Mouse (Mus musculus) embryonic stem cell, embryonic (primary cell): ENCODE data around the gene Deaf1.

Experiments
- CTCF ChIA-PET, 4 experiments: fragments of 300-600 bp in 2 of 4; fragments of 350-600 bp in 2 of 4; sonication (Branson Sonifier 250); formaldehyde crosslinking; loops; one replicate each; lab custom pipeline; 2022; ENCODE audit warnings: inconsistent platforms in 2 of 4; lab: Charles Lee
- POLR2A ChIA-PET, 4 experiments: fragments of 300-600 bp in 2 of 4; fragments of 350-600 bp in 2 of 4; sonication (Branson Sonifier 250); formaldehyde crosslinking; loops; one replicate each; lab custom pipeline; 2022; ENCODE audit warnings: antibody characterized with exemption in 4 of 4, inconsistent platforms in 1 of 4; lab: Charles Lee

Gene Deaf1

DNA sequence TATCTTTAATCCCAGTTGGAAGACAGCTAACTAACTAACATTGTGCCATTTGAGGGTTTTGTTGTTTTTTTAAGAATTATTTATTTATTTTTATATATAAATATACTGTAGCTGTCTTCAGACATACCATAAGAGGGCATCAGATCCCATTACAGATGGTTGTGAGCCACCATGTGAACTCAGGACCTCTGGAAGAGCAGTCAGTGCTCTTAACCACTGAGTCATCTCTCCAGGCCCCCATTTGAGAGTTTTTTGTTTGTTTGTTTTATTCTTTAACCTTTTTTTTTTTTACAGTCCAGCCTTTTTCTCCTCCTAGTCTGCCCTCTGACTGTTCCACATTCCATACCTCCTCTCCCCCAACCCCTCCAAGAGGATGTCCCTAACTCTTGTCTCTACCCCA lies 3.2 kb upstream of the Deaf1 start:
- ChIA-PET CTCF (interaction anchor here in 3 of 4 experiments (0.6 to 1.8 kb wide), 4 partner anchors 8 to 218 kb away, joined by 3 to 5 read pairs (median 4); partner anchors contain the start of gene Eps8l2 (in 1 of the 3)), POLR2A (interaction anchor here in 2 of 4 experiments (1.2 to 7.7 kb wide), 3 partner anchors 9 to 115 kb away, joined by 4 to 110 read pairs (median 12); partner anchors contain the start of genes Eps8l2 (in 1 of the 2) and Rassf7 (in 1 of the 2))

GRCm38 (mm10) chr7:141328373-141328990 lies 992 bp upstream of the Deaf1 start:
- ChIA-PET POLR2A (interaction anchor here (0.6 to 7.7 kb wide), 44 partner anchors 11 to 356 kb away, joined by 3 to 110 read pairs (median 4); partner anchors contain the start of genes Eps8l2 (in 3 of the 4), Taldo1 (in 3 of the 4), Rassf7 (in 2 of the 4) and Phrf1 (in 1 of the 4)), CTCF (interaction anchor here in 3 of 4 experiments (0.5 to 1.7 kb wide), 9 partner anchors 10 to 75 kb away, joined by 3 to 10 read pairs (median 3); partner anchors contain the start of gene Eps8l2 (in 1 of the 3))

DNA sequence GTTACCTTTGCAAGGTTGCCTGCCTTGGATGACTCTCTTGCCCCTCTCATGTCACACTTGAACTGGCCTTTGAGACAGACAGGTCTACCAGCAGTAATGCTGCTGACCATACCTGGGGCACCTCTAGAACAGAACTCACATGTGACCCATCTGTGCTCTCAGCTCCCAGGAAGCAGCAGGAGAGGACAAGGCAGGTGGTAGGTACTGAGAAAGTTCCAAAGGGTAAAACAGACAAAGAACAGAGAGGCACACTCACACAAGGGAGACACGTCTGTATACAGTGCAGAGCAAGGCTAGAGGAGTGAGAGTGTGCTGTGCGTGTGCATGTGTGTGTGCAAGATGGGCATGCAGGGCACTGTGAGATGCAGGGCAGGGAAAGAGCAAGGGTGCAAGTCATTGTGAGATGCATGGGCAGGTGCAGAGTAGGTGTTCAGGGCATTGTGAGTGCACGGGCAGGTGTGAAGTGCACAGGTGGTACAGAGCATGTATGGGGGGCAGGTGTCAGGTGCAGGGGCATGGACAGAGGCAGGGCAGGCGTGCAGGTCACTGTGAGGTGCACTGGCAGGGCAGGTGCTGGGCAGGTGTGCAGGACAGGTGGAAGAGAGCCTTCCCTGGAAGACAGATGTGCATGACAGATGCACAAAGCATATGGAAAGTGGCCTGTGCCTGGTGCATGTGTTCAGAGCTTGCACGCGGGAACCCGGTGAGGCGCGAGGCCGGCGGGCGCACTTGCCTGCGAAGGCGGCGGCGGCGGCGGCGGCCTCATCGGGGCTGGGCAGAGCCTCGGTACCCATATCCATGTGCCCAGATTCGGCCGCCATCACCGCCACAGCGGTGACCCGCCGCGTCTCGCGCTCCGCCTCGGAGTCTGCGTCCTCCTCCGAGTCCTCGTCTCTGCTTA lies 694 bp downstream of the Deaf1 start:
- POLR2A ChIA-PET = interaction anchor here (0.6 to 7.7 kb wide), 44 partner anchors 8 to 423 kb away, joined by 3 to 110 read pairs (median 4); partner anchors contain the start of genes Eps8l2 (in 4 of the 4), Pgghg (in 1 of the 4), Phrf1 (in 1 of the 4) and Rassf7 (in 1 of the 4)

GRCm38 (mm10) chr7:141324686-141325085 lies 2.8 kb downstream of the Deaf1 start:
- POLR2A ChIA-PET = interaction anchor here in 2 of 4 experiments (0.8 to 1.6 kb wide), 4 partner anchors 15 to 68 kb away, joined by 3 to 4 read pairs (median 4); partner anchors contain the start of gene Taldo1 (in 1 of the 2)
- CTCF ChIA-PET = no interaction called here

More for the DNA sequence above, 694 bp downstream of the Deaf1 start:
- CTCF ChIA-PET = interaction anchor here in 3 of 4 experiments (0.5 to 1.7 kb wide), 9 partner anchors 10 to 1627 kb away, joined by 3 to 20 read pairs (median 4); partner anchors contain the start of gene Eps8l2 (in 2 of the 3)

DNA sequence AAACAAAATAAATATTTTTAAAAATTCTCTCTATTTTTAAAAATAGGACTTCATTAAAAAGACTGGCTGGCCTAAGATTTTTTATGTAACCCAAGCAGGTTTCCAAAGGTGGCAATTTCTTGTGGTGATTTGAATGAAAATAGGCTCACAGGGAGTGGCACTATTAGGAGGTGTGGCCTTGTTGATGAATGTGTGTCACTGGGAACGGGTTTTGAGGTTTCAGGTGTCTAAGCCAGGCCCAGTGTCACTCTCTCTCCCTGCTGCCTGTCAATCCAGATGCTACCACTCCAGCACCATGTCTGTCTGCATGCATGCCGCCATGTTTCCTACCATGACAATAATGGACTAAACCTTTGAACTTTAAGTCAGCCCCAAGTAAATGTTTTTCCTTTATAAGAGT lies 8.0 kb downstream of the Deaf1 start:
- POLR2A ChIA-PET = interaction anchor here in 1 of 4 experiments (0.7 to 1.0 kb wide), 2 partner anchors 15 to 39 kb away, joined by 3 read pairs; no protein-coding TSS in a partner anchor
- CTCF ChIA-PET = no interaction called here

DNA sequence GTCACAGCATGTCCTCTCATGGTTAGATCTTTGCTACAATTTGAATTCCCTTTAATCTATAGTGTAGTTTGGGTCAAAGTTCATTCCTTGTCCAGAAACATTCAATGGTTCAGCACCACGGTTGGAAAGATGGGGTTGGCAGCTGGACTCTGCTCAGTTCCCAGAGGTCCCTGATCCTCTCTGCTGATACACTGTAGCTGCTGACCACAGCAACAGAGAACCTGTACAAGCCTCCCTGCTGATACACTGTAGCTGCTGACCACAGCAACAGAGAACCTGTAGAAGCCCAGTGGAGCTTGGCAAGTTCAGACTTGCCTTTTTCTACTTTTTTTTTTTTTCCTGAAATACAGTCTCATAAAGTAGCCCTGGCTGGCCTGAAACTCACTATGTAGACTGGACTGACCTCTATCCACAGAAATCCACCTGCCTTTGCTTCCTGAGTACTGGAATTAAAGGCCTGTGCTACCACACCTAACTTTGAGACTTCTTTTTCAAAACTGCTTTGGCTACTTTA lies 9.8 kb downstream of the Deaf1 start:
- CTCF ChIA-PET = interaction anchor here in 3 of 4 experiments (0.7 kb wide), 3 partner anchors 13 to 102 kb away, joined by 3 read pairs; partner anchors contain the start of gene Rassf7 (in 1 of the 3)
- POLR2A ChIA-PET = interaction anchor here in 3 of 4 experiments (0.7 to 1.7 kb wide), 6 partner anchors 8 to 64 kb away, joined by 3 to 4 read pairs (median 3); no protein-coding TSS in a partner anchor

DNA sequence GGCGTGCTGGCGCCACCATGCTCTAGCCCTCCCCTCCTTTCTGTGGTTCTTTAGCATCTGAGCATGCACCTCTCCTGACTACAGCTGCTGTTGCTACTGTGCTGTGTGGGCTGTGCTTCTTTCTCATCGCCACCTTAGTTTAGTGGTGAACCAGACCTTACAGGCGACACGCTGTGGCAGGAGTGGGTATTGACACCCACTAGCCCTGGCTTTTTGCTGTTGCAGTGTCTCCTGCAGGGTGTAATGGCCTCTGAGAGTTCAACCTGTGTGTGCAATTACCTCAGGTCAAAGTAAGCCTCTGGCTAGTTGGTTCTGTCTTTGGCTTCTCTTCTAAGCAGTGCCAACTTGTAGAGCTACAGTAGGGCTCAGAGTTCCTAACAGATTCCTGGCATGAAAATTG lies 11.5 kb downstream of the Deaf1 start:
- POLR2A ChIA-PET = interaction anchor here in 3 of 4 experiments (1.0 to 1.9 kb wide), 11 partner anchors 10 to 80 kb away, joined by 3 to 10 read pairs (median 4); partner anchors contain the start of genes Deaf1 (in 1 of the 3), Eps8l2 (in 1 of the 3), Irf7 (in 1 of the 3) and Taldo1 (in 1 of the 3)
- CTCF ChIA-PET = interaction anchor here in 3 of 4 experiments (0.5 to 1.6 kb wide), 4 partner anchors 12 to 76 kb away, joined by 3 to 6 read pairs (median 4); partner anchors contain the start of genes Deaf1 (in 1 of the 3), Eps8l2 (in 1 of the 3), Taldo1 (in 1 of the 3) and Tmem80 (in 1 of the 3)

DNA sequence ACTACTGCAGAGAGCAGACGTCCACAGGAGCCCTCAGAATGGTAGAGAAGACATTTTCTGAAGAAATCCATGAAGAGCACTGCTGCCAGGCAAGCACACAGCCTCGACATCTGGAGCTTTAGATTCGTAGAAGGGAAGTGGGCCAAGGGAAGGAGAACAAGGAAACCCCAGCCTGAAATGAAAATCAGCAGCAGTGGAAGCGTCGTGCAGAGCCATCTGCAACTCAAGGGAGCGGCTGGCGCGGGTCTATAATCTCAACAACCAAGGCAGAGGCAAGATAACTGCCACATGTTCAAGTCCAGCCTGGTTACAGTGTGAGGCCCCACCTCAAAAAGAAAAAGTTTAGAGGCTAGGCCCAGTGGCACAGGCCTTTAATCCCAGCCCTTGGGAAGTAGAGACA lies 12.4 kb downstream of the Deaf1 start:
- POLR2A ChIA-PET = interaction anchor here in 2 of 4 experiments (0.9 to 1.9 kb wide), 5 partner anchors 13 to 77 kb away, joined by 3 to 10 read pairs (median 4); partner anchors contain the start of genes Deaf1 (in 1 of the 2), Eps8l2 (in 1 of the 2), Irf7 (in 1 of the 2) and Taldo1 (in 1 of the 2)
- CTCF ChIA-PET = interaction anchor here in 2 of 4 experiments (0.6 to 1.1 kb wide), 3 partner anchors 24 to 454 kb away, joined by 3 read pairs; partner anchors contain the start of gene Eps8l2 (in 1 of the 2)

GRCm38 (mm10) chr7:141314416-141314815 lies 13.1 kb downstream of the Deaf1 start:
- POLR2A ChIA-PET = interaction anchor here in 1 of 4 experiments (1.0 to 1.9 kb wide), 6 partner anchors 14 to 79 kb away, joined by 3 to 10 read pairs (median 4); partner anchors contain the start of genes Deaf1, Eps8l2, Irf7 and Taldo1

DNA sequence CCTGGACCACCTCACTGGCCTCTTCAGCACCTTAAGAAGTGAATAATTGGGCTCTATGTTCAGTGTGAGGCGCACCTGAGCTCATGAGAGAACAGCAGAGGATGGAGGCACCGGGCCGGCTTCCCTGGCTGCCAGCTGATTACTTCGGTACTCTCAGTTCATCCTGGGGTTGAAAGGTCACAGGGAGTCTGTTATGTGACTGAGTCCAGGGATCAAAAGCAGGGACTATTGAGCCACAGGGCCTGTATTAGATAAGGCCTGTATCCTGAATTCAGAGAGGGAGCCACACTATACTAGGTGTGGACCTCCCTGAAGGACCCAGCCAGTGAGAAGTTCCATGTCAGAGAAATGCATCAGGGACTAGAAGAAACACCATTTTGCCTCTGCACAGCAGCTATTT lies 23.0 kb downstream of the Deaf1 start:
- ChIA-PET CTCF (interaction anchor here in 1 of 4 experiments (0.6 kb wide), 1 partner anchor 13 kb away, joined by 3 read pairs; no protein-coding TSS in a partner anchor), POLR2A (interaction anchor here in 1 of 4 experiments (0.6 to 3.0 kb wide), 3 partner anchors 10 to 76 kb away, joined by 3 to 11 read pairs (median 4); partner anchors contain the start of gene Phrf1)

More at GRCm38 (mm10) chr7:141314416-141314815, 13.1 kb downstream of the Deaf1 start:
- CTCF ChIA-PET = interaction anchor here in 1 of 4 experiments (0.9 kb wide), 1 partner anchor 62 kb away, joined by 5 read pairs; no protein-coding TSS in a partner anchor

DNA sequence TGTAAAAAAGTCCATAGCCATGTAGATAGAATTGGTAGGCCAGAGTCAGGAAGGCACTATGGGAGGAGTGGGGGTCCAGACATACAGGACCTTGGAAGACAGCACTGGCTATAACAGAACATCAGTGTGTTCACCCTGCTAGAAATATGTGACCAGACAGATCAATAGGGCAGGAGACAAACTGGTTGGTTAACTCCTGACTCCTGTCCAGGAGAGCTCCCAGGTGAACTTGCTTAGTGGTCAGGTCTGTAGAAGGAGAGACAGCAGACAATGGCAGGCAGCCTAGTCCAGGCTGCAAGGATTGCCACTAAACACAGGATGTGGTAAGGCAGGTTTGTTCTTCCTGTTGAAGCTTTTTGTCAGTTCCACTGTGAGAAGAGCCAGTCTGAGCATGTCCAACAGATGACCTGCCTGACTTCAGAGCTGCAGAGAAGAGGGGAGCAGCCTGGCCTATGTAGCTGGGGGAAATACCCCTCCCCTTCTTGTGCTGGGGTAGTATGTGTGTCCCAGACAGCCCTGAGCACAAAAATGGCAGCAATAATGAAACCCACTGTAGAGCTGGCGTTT lies 24.7 kb downstream of the Deaf1 start:
- ChIA-PET POLR2A (interaction anchor here in 3 of 4 experiments (0.6 to 3.0 kb wide), 17 partner anchors 8 to 166 kb away, joined by 3 to 11 read pairs (median 3); partner anchors contain the start of genes Deaf1 (in 2 of the 3), Tmem80 (in 2 of the 3), Cdhr5 (in 1 of the 3) and Drd4 (in 1 of the 3)), CTCF (interaction anchor here in 1 of 4 experiments (1.1 kb wide), 1 partner anchor 24 kb away, joined by 3 read pairs; the partner anchor contains the start of gene Sct)

GRCm38 (mm10) chr7:141301386-141301785 lies 26.1 kb downstream of the Deaf1 start:
- ChIA-PET POLR2A (interaction anchor here in 2 of 4 experiments (0.6 to 1.9 kb wide), 7 partner anchors 15 to 450 kb away, joined by 3 to 6 read pairs (median 4); partner anchors contain the start of genes Rassf7 (in 1 of the 2) and Sct (in 1 of the 2)), CTCF (interaction anchor here in 2 of 4 experiments (0.6 to 0.8 kb wide), 2 partner anchors 22 to 29 kb away, joined by 3 read pairs; no protein-coding TSS in a partner anchor)

GRCm38 (mm10) chr7:141299175-141299574 lies 28.3 kb downstream of the Deaf1 start:
- ChIA-PET CTCF (no interaction called here), POLR2A (interaction anchor here in 1 of 4 experiments (0.7 to 1.9 kb wide), 2 partner anchors 9 to 137 kb away, joined by 3 to 4 read pairs; no protein-coding TSS in a partner anchor)

- CTCF ChIA-PET = interaction anchor here in 1 of 4 experiments (0.6 kb wide), 1 partner anchor 160 kb away, joined by 5 read pairs; no protein-coding TSS in a partner anchor
- POLR2A ChIA-PET = interaction anchor here in 1 of 4 experiments (1.1 to 1.5 kb wide), 2 partner anchors 49 to 167 kb away, joined by 3 read pairs; no protein-coding TSS in a partner anchor
Observed at GRCm38 (mm10) chr7:141297926-141298650, 29.4 kb downstream of the Deaf1 start.

DNA sequence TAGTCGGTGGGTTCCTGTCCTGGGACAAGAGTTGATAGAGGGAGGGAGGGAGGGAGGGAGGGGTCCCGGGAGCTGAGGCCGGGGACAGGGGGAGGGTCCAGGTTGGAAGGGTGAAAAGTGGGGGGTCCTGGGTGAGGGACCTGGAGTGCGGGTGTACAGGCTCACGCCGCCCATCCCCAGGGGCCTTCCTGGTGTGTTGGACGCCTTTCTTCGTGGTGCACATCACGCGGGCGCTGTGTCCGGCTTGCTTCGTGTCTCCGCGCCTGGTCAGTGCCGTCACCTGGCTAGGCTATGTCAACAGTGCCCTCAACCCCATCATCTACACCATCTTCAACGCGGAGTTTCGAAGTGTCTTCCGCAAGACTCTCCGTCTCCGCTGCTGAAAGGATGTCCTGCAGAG lies 33.0 kb downstream of the Deaf1 start:
- POLR2A ChIA-PET = interaction anchor here in 3 of 4 experiments (0.6 to 4.2 kb wide), 18 partner anchors 10 to 146 kb away, joined by 3 to 32 read pairs (median 4); partner anchors contain the start of genes Sct (in 2 of the 3), Cdhr5 (in 1 of the 3), Eps8l2 (in 1 of the 3) and Irf7 (in 1 of the 3)
- CTCF ChIA-PET = interaction anchor here in 2 of 4 experiments (0.6 to 1.8 kb wide), 3 partner anchors 11 to 98 kb away, joined by 5 to 7 read pairs (median 6); partner anchors contain the start of gene Taldo1 (in 1 of the 2)
